Mouse (Mus musculus) lung, embryonic 14.5 days (tissue): ENCODE results near the gene Prl7c1. TPM values are rescaled to one million over a fixed set of nuclear protein-coding genes. Genes with fewer than 3 reads are reported as not detected.
"Not testable (repeated sequence)": the region's sequence is repeated elsewhere in the genome, so short reads cannot be mapped to it uniquely, and the experiment has no call there.

ENCODE experiments used
- ATAC-seq: fragments of 200-750 bp; cut with Nextera tagmentation; 2 replicates; pipeline ENCODE4 v1.8.0; 2017; ENCODE audit warnings: mild to moderate bottlenecking, moderate TSS enrichment, moderate library complexity; ENCODE audit not compliant: insufficient read depth
- DNase-seq: peaks from one replicate; pipeline ENCODE4 v3.0.0-alpha.2; 2015
- H3K27ac ChIP-seq: fragments of 300-500 bp; sonication (generic); 2 replicates; pipeline ENCODE4 v1.5.1; 2014; ENCODE audit warnings: low read depth, mild to moderate bottlenecking, moderate library complexity
- H3K27me3 ChIP-seq: fragments of 300-500 bp; sonication (generic); 2 replicates; pipeline ENCODE4 v1.6.1; 2014; ENCODE audit warnings: low read length, control low read depth; ENCODE audit not compliant: insufficient read depth
- H3K36me3 ChIP-seq: fragments of 300-500 bp; sonication (generic); 2 replicates; pipeline ENCODE4 v1.6.1; 2014; ENCODE audit warnings: control low read depth; ENCODE audit not compliant: insufficient read depth
- H3K4me1 ChIP-seq: fragments of 300-500 bp; sonication (generic); 2 replicates; pipeline ENCODE4 v1.6.1; 2014; ENCODE audit warnings: antibody characterized with exemption, control low read depth; ENCODE audit not compliant: insufficient read depth
- H3K4me2 ChIP-seq: fragments of 300-500 bp; sonication (generic); 2 replicates; pipeline ENCODE4 v1.6.1; 2014; ENCODE audit warnings: mild to moderate bottlenecking
- H3K4me3 ChIP-seq: fragments of 300-500 bp; sonication (generic); 2 replicates; pipeline ENCODE4 v1.5.1; 2014; ENCODE audit warnings: low read depth, low read length
- H3K9ac ChIP-seq: fragments of 300-500 bp; sonication (generic); 2 replicates; pipeline ENCODE4 v1.6.1; 2014
- H3K9me3 ChIP-seq: fragments of 300-500 bp; sonication (generic); 2 replicates; pipeline ENCODE4 v1.6.1; 2016; ENCODE audit warnings: low read depth, low read length, control low read depth
- CTCF ChIP-seq: IDR thresholded peaks from 2 replicates; pipeline ENCODE4 v1.5.1; 2016; ENCODE audit warnings: antibody characterized with exemption, low read depth
- WGBS: fragments of 180-500 bp; shearing (Covaris S2); extraction: QIAGEN DNeasy Blood & Tissue Kit; methylation state at CpG from one replicate; pipeline ENCODE4 v1.1.7; 2014; 5-methylcytosine and 5-hydroxymethylcytosine counted together
- polyA plus RNA-seq: library from polyadenylated mRNA; unstranded; fragments of >200 nt; fragmentation: Nextera tagmentation; extraction: Ambion mirVana; gene quantifications from 2 replicates; pipeline ENCODE4 v1.2.1, GENCODE M21; 2014

Prl7c1 gene
- polyA plus RNA-seq: not detected in 2 replicates

DNA sequence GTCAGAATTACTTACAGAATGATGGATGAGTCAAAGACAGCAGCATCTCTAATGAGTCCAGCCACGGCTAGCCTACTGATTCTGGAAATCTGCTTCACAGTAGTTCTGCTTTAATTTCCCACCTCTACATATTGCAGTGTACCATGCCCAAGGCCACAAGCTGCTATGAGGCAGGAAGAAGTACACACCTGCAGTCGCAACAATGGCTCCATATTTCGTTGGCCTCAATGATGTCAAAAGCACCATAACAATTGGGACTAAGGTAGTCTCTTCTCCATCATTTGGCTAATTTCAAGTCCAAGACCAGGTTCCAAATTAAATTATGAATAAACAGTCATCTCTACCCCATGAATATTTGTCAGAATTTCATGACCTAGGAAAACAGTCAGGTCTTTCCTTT lies at the start of gene Prl7c1:
TSS of gene Prl7c1 (minus strand) at position 101 of the 400 bp plus-strand sequence.
- not testable (repeated sequence) for ATAC-seq, H3K4me1 ChIP-seq, H3K9ac ChIP-seq, H3K27me3 ChIP-seq, H3K9me3 ChIP-seq, H3K4me3 ChIP-seq, H3K36me3 ChIP-seq, H3K4me2 ChIP-seq, DNase-seq, H3K27ac ChIP-seq
- 94% methylated on average over 2 of the region's 3 CpGs for WGBS

DNA sequence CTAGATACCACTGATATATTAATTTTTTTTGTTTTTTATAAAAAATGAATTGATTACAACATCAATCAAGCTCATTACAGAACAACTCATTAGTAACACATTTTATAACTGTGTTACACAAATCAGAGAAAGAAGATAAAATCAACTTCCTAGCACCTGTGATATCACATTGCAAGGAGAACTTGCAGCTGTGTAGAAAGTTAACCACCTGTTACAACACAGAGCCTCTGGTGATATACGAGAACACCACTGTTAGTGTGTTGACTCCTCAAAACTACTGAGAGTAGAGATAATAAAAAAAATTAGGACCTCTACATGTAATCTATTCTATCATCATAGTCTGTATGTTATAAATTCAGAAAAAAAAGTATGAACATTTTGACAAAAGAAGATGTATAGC lies 22.2 kb upstream of the Prl7c1 start:
- no peak for ATAC-seq
- Histone ChIP-seq H3K4me1 (no peaks in the 10 kb centered on the region), H3K9me3 (no peaks in the 10 kb centered on the region), H3K9ac (no peak overlapping the region), H3K4me3 (no peak overlapping the region), H3K27me3 (no peaks in the 10 kb centered on the region), H3K4me2 (no peak overlapping the region), H3K27ac (no peak overlapping the region), H3K36me3 (no peaks in the 10 kb centered on the region)
- WGBS: 71% methylated on average over 1 of the region's 1 CpGs
- no peak for DNase-seq
- TF ChIP-seq CTCF: no peak

DNA sequence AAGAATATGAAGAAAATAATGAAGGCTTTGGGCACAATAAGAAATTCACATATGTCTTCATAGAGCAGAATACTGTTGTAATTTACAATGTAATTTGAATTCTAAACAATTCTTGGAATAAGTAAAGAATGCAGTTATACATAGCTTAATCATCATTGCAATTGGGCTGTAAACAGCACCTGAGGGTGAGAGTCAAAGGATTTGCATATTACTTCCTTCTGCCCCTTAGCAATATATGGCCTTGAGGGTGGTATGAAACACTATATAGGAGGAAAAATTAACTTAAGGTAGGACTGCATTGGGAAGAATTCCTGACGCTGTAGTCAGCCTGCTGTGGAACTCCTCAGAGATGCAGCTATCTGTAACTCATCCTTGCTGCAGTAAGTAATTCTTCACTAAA lies 20.8 kb upstream of the Prl7c1 start, which contains the start of gene Prl2a1:
TSS of gene Prl2a1 (plus strand) at position 301 of the 400 bp plus-strand sequence.
- H3K27me3 ChIP-seq: no peaks in the 10 kb centered on the region
- no peak within 1 kb of the TSS for H3K4me3 ChIP-seq
- H3K4me2 ChIP-seq: no peak within 1 kb of the TSS
- H3K27ac ChIP-seq: no peak within 1 kb of the TSS
- no peaks in the 10 kb centered on the region for H3K9me3 ChIP-seq
- H3K36me3 ChIP-seq: no peaks in the 10 kb centered on the region
- DNase-seq: no peak
- no peak within 1 kb of the TSS for H3K9ac ChIP-seq
- 62% methylated on average over 1 of the region's 1 CpGs for WGBS
- no peak for TF ChIP-seq CTCF
- no peak for ATAC-seq
- H3K4me1 ChIP-seq: no peaks in the 10 kb centered on the region

DNA sequence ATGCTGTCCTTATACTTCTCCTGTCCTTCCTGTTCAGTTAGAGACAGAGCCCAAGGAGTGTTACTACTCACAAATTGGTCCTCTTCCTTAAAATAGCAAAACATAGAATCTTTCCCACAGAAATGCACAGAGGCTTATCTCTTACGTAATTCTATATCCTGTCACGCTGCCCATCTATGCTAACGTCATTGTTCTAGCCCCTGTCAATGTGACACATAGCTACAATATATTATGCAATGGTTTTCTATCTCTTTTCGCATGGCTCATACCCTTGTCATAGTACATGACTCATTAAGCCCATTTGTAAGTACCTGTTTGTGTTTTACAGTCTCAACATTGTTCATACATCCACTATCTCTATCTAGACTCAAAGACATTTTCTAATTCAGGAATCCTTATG lies 18.7 kb upstream of the Prl7c1 start:
- WGBS: 69% methylated on average over 4 of the region's 4 CpGs
- Histone ChIP-seq H3K4me2 (no peak overlapping the region), H3K27ac (no peak overlapping the region), H3K9me3 (no peaks in the 10 kb centered on the region), H3K36me3 (no peaks in the 10 kb centered on the region), H3K9ac (no peak overlapping the region), H3K4me1 (no peaks in the 10 kb centered on the region), H3K4me3 (no peak overlapping the region), H3K27me3 (no peaks in the 10 kb centered on the region)
- TF ChIP-seq CTCF: no peak
- ATAC-seq (no peak), DNase-seq (no peak)

DNA sequence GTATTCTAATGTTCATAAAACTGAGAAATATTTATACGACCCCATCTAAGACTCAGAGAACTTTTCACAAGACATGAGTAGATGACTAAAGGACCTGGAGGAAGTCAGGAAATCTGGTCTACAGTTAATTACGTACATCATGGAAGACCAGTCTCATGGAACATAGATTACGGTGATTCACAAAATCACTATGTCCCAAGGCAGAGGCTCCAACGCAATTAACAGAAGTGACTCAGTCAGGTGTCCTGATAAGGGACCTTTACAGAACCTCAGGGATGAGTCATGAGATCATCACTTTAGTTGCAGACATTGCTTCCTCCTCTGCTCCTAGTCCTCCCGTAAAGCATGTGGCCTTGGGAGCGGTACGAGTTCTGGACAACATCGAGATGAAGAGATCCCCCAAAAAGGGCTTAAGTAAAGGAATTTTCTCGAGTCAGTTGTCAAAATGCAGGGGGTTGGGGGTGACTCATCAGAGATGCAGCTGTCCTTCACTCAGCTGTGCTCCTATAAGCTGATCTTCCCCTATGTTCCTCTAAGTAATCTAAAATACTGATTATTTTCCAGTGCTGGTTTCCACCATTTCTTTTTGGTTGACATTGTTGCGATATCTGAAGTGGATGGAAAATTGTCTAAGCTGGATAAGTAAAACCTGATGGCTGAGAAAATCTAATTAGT lies 46.0 kb downstream of the Prl7c1 start:
- no peak for TF ChIP-seq CTCF
- ATAC-seq: no peak
- Histone ChIP-seq H3K4me1 (no peaks in the 10 kb centered on the region), H3K27me3 (no peaks in the 10 kb centered on the region), H3K27ac (no peak overlapping the region), H3K9ac (no peak overlapping the region), H3K4me2 (no peak overlapping the region), H3K9me3 (no peaks in the 10 kb centered on the region), H3K4me3 (no peak overlapping the region), H3K36me3 (no peaks in the 10 kb centered on the region)
- 86% methylated on average over 10 of the region's 10 CpGs for WGBS
- DNase-seq: no peak

DNA sequence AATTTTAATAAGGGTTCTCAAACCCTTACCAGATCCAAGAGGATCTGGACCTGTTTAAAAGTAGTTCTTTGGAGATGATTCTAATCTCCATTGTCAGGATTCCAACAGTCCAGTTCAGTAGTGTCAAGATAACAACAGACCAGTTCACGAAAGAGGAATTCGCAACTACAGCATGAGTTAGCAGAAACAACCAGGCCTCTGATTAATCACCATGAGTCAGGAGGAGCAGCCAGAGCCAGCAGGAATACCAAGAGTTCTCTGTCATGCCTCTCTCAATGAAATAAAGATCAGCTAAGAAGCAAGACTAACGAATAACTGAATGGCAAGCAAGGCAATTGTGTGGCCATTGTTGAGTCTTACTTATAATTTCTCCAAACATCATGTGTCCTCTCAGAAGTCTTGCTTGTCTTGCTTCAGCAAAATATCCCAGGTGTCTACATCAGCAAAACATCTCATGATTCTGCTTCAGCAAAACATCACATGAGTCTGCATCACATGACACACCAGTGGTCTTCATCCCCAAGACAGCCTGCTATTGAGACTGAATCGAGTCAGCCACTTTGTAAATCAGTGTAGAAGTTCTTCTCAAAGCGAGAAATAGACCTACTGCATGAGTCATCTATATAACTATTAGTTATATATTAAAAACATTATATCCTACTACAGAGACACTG lies 50.2 kb downstream of the Prl7c1 start:
- not testable (repeated sequence) for H3K4me2 ChIP-seq, H3K36me3 ChIP-seq, H3K4me1 ChIP-seq, DNase-seq, H3K9me3 ChIP-seq, H3K27me3 ChIP-seq, ATAC-seq, H3K9ac ChIP-seq, H3K27ac ChIP-seq, H3K4me3 ChIP-seq
- 72% methylated on average over 5 of the region's 5 CpGs for WGBS

- H3K9me3 ChIP-seq, H3K36me3 ChIP-seq, H3K9ac ChIP-seq, ATAC-seq, H3K4me2 ChIP-seq, H3K4me3 ChIP-seq, H3K4me1 ChIP-seq, DNase-seq, H3K27me3 ChIP-seq, H3K27ac ChIP-seq: not testable (repeated sequence)
- WGBS: 89% methylated on average over 3 of the region's 3 CpGs
Observed at GRCm38 (mm10) chr13:27725057-27725456, 55.5 kb downstream of the Prl7c1 start.

Other genes with a start within 250 kb of the Prl7c1 start
- gene Prl8a9, start 216.2 kb downstream of the Prl7c1 start, polyA plus RNA-seq: not detected in 2 replicates
- gene Prl8a1, start 198.6 kb downstream of the Prl7c1 start, polyA plus RNA-seq: not detected in 2 replicates
- gene Prl7b1, start 170.2 kb downstream of the Prl7c1 start, polyA plus RNA-seq: not detected in 2 replicates
- not detected in 2 replicates for gene Prl7a1, start 138.3 kb downstream of the Prl7c1 start, polyA plus RNA-seq
- not detected in 2 replicates for gene Prl7a2, start 112.8 kb downstream of the Prl7c1 start, polyA plus RNA-seq
- gene Prl7d1, start 64.1 kb downstream of the Prl7c1 start, polyA plus RNA-seq: not detected in 2 replicates
- gene Prl2a1, start 20.9 kb upstream of the Prl7c1 start, polyA plus RNA-seq: not detected in 2 replicates
- gene Prl2c1, start 68.5 kb upstream of the Prl7c1 start, polyA plus RNA-seq: not detected in 2 replicates
- not detected in 2 replicates for gene Prl4a1, start 235.4 kb upstream of the Prl7c1 start, polyA plus RNA-seq